Mouse (Mus musculus) neutrophil, adult 5-6 weeks (primary cell): Measurements from ENCODE around the gene 1700016H13Rik. TPM values are rescaled to one million over a fixed set of nuclear protein-coding genes. Genes with fewer than 3 reads are reported as not detected.

Experiments
- ATAC-seq: fragments of 151-379, 151-347 bp; 2 replicates; pipeline ENCODE4 v1.8.0; 2017; ENCODE audit warnings: mild to moderate bottlenecking, moderate TSS enrichment; ENCODE audit not compliant: insufficient number of reproducible peaks, poor library complexity, low FRiP score, severe bottlenecking; ENCODE audit errors: extremely low read depth
- total RNA-seq: library from RNA; stranded (forward); fragments of 200-1000 nt; gene quantifications from 2 replicates; pipeline ENCODE4 v1.2.3, GENCODE M21; 2017

1700016H13Rik gene
- total RNA-seq, 1 experiment from 2014 or later: not detected

- no peak for ATAC-seq
Measured at GRCm38 (mm10) chr5:103676289-103676881, 20.6 kb upstream of the 1700016H13Rik start.

- no peak for ATAC-seq
Measured at GRCm38 (mm10) chr5:103674482-103674881, 18.7 kb upstream of the 1700016H13Rik start.

DNA sequence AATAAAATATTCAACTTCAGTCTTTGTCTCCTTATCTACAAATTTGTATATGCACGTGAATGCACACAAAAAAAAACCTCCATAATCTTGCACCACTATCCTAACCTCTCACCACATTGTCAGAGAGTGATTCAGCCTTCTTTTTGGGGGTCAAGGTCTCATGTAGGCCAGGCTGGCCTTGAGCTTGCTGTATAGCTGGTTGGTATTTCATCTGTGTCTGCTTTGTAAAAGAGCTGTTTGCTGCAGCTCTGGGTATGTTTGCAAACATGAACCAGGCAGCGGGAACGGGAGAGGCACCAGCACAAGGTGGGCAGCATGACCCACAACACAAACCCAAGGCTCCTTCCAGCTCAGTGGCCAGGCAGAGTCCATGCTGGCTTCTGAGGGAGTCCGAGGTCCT is 17.8 kb upstream of the 1700016H13Rik start:
- ATAC-seq: no peak

- ATAC-seq: no peak
Measured at GRCm38 (mm10) chr5:103671858-103672257, 16.0 kb upstream of the 1700016H13Rik start.

- ATAC-seq: no peak
Measured at GRCm38 (mm10) chr5:103665876-103666275, 10.1 kb upstream of the 1700016H13Rik start.

GRCm38 (mm10) chr5:103664932-103665331 is 9.1 kb upstream of the 1700016H13Rik start:
- ATAC-seq: no peak

- ATAC-seq: peak; percentile 40; the same call in 1 of the 2 replicates
Measured at GRCm38 (mm10) chr5:103659571-103659970, 3.8 kb upstream of the 1700016H13Rik start.

GRCm38 (mm10) chr5:103658921-103659320 is 3.1 kb upstream of the 1700016H13Rik start:
- ATAC-seq: no peak

GRCm38 (mm10) chr5:103654780-103655179 is 1.0 kb downstream of the 1700016H13Rik start:
- ATAC-seq: no peak

- no peak for ATAC-seq
Measured at GRCm38 (mm10) chr5:103654225-103654624, 1.6 kb downstream of the 1700016H13Rik start.

DNA sequence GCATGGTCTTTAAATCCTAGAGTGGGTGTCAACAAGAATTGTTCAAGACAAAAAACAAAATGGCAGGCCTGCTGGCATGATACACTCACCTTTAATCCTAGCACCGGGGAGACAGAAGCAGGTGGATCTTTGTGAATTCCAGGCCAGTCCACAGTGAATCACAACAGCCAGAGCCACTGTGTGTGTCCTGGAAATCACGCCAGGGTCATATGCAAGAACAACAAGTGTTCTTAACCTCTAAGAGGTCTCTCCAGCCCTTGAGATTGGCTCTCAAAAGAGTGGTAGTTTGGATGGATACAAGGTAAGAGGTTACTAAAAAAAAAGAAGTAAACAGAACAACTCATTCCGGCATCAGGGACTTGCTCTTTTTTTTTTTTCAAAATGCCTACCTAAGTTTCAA is 8.5 kb downstream of the 1700016H13Rik start:
- ATAC-seq: no peak

GRCm38 (mm10) chr5:103644167-103644566 is 11.6 kb downstream of the 1700016H13Rik start:
- no peak for ATAC-seq

DNA sequence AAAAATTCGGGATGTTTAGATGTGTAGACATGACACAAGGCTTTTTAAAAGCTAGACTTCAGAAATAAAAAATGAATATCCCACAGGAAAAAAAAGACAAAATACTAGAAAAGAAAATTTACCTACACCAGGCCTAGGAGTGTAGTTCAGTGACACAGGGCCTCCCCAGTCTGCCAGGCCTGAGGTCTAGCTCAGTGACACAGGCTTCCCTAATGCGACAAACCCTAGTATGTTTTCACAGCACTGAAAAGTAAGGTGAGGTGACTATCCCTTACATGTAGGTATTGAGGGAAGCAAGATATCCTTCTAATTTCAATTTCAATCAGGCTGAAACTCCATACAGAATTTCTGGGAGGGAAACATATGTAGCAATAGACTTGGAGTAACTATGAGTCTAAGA is 18.6 kb downstream of the 1700016H13Rik start:
- no peak for ATAC-seq

DNA sequence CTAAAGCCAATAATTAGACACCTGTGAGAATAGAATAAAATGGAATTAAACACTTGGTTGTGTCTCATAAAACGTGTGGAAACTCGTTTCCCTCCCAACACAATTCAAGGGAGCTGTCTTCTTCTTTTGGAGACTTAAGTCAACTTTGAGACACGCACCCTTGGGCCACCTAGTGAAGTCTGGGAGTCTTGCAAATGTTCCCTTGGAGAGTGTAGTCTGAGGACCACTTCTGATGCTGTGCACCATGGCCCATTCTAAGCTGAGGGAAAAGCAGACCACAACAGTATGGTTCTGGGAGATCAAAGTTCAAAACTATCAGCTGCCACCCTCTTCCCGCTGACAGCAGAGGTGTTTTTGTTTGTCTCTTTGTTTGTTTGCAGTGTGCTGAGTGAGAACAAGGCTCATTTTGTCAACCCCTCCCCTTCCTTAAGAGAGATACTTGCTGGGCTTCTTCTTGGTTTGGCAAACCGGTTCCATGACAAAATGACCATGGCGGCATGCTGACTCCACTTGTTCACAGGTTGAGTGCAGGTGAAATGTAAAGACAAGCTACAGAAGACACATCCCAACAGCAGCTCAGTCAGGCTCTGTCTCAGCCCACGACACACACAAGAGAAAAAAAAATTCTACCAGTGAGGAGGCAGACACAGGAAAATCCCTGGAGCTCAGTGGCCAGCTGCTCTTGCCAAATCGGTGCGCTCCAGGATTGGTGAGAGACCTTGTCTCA is 25.8 kb downstream of the 1700016H13Rik start:
- no peak for ATAC-seq

DNA sequence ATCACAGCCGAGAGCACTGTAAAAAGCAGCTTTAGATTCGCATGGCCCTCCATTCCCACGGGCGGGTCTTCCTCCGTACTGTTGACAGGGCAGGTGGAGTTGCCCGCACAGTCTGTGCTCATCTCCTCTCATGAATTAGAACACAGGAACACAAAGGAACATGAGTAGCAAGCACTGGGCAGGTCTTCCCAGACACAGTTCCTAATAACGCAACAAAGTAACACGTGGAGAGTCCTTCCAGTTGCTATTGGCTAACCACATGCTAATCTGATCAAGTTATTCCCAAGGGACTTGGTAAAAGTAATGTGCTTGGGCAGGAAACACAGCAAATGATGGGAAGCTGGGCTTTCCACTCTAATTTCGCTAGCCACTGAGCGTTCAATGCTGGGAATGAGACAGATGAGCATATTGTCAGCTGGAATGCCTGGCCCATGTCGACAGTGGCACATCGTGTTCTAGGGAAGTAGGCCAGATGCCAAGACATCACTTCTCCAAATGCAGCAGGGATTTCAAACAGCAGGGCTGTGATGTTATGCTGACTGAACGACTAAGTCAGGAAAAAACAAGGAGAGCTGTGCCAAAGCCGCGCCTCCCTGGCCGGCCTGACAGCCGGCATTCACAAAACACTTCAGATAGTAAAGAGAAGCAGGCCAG is 26.6 kb downstream of the 1700016H13Rik start, which contains the start of gene Slc10a6:
TSS of gene Slc10a6 (minus strand) at position 293 of the 654 bp plus-strand sequence.
- no peak for ATAC-seq

GRCm38 (mm10) chr5:103628499-103628898 is 27.3 kb downstream of the 1700016H13Rik start:
- ATAC-seq: no peak

- ATAC-seq: no peak
Measured at GRCm38 (mm10) chr5:103624831-103625230, 31.0 kb downstream of the 1700016H13Rik start.

GRCm38 (mm10) chr5:103622321-103622720 is 33.5 kb downstream of the 1700016H13Rik start:
- no peak for ATAC-seq

- ATAC-seq: no peak
Measured at GRCm38 (mm10) chr5:103620301-103620973, 35.4 kb downstream of the 1700016H13Rik start.
